Mouse (Mus musculus) c-Kit-positive CD71-negative TER-119-negative erythroid progenitor cells, embryonic 14.5 days (primary cell): Measurements from ENCODE around the gene F2r.

Experiments
- DNase-seq: peaks from one replicate; pipeline ENCODE4 v3.0.0-alpha.2; 2013; ENCODE audit warnings: low read depth

Gene F2r

DNA sequence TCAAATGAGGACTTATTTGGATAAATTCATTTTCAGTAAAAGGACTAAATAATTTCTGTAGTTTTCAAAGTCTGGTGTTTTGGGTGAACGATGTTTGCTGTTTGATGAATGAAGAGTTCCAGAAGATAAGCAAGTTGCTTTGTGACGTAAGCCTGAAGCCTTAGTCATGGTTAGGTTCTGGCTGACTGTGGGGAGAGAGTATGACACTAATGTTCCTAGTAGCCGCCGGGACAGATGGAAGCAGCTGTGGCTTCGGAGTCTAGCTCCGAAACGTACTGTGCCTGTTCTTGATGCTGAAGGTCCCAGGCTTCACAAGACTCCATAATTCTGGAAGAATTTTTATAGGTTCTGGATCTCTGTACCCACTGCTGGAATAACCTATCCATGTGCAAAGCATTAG is 22.9 kb downstream of the F2r start:
- no peak for DNase-seq

DNA sequence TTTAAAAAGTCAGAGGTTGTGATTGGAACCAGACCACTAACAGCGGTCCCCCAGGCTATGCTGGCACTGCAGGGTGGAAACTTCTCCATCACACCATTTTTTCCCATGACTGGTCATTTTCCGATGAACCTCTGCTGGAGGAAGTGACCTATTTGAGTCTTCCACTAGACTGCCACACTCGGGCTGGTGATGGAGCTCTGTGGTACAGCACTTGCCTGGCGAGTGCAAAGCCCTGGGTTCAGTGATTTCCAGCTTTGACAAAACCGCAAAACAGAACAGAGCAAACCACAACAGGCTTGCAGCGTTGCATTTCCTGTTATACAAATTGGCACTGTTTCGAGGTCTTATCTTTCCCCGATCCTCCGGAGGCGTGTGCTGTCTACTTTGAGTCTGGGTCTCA is 25.4 kb downstream of the F2r start:
- DNase-seq: no peak

- no peak for DNase-seq
Measured at GRCm38 (mm10) chr13:95591606-95592005, 26.7 kb downstream of the F2r start.

GRCm38 (mm10) chr13:95587628-95588027 is 30.7 kb downstream of the F2r start:
- no peak for DNase-seq

GRCm38 (mm10) chr13:95584898-95585297 is 33.4 kb downstream of the F2r start:
- DNase-seq: no peak

- no peak for DNase-seq
Measured at GRCm38 (mm10) chr13:95583237-95584189, 34.8 kb downstream of the F2r start.

- DNase-seq: no peak
Measured at GRCm38 (mm10) chr13:95581850-95582249, 36.4 kb downstream of the F2r start.

- no peak for DNase-seq
Measured at GRCm38 (mm10) chr13:95578016-95578697, 40.1 kb downstream of the F2r start.

- no peak for DNase-seq
Measured at GRCm38 (mm10) chr13:95570877-95571276, 47.4 kb downstream of the F2r start.

- no peak for DNase-seq
Measured at GRCm38 (mm10) chr13:95569326-95569725, 49.0 kb downstream of the F2r start.

GRCm38 (mm10) chr13:95568336-95568735 is 50.0 kb downstream of the F2r start:
- DNase-seq: no peak

GRCm38 (mm10) chr13:95566841-95567551 is 51.3 kb downstream of the F2r start:
- DNase-seq: no peak

DNA sequence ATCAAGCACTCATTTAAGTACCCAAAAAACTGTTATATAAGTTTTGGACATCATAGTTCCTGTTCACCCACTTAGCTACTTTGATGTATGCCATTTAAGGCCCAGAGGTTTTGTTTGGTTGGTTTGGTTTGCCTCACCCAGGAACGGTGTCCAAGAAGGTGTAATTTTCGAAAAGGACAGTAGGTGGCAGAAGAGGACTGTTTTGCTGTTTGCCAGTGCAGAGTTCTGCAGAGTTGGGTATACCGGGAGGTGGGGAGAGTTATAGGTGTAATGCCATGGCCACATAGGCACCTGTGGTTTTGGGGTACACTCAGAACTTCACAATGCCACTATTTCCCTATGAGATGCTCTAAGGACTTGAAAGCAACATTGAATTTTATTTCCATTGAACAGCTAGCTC is 54.6 kb downstream of the F2r start:
- peak; percentile 69 for DNase-seq

- DNase-seq: no peak
Measured at GRCm38 (mm10) chr13:95563066-95563610, 55.1 kb downstream of the F2r start.

DNA sequence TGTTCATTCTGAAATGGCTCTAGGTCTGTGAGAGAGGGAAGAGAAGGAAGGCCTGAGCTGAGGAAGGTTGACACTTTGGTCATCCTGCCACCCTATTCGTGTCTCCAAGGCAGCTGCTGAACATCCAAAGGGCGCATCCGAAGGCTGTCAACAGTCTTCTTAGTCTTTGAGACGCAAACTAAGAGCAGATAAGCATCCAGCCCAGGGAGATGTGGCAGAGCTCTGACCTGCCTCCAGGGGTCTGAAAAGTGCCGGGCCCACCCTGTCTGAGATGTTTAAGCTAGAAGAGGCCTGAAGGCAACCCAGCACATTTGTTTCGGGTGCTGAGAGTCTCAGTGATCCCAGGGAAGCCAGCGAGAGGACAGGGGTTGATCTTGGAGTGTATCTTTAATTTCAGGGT is 61.0 kb downstream of the F2r start:
- DNase-seq: no peak

DNA sequence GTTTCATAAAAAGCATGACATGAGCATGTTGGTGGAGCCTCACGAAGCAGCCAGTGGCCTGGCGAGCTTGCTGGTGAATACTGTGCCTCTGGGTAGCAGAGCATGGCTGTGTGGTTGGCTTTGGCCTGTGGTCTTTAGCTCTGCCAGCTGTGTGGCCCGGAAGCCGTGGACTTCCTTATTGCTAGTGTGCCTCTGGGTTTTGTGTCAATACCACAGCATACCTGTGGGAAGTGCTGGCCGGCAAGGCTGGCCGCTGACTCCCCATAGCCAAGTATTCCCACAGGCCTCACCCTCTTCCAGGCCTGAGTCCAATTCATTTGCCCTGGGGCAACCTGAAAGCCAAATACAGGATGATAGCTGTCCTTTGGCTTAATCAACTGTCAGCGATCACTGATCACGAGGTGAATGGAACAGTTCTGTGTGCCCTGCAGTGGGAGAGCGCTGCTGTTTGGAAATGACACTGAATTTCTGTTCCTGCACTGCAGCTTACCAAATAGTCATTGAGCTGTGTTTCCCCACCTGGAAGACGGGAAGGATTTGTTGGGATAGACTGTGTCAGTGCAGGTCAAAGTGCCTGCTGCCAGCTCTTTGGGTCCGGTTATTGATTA is 64.3 kb downstream of the F2r start:
- DNase-seq: no peak
